Mouse (Mus musculus): ENCODE data around the gene Adpgk.

Gene Adpgk

GRCm38 (mm10) chr9:59290957-59291687 is at the start of gene Adpgk:
TSS of gene Adpgk (plus strand) at chr9:59291558.
- peak; percentile 100 for DNase-seq (ENCODE audit: low spot score)

- no peak for DNase-seq (ENCODE audit: low spot score)
Measured at GRCm38 (mm10) chr9:59245181-59245580, 46.2 kb upstream of the Adpgk start.

GRCm38 (mm10) chr9:59246456-59247029 is 44.8 kb upstream of the Adpgk start:
- no peak for DNase-seq (ENCODE audit: low spot score)

- DNase-seq (ENCODE audit: low spot score), result no peak
Measured at GRCm38 (mm10) chr9:59249359-59249758, 42.0 kb upstream of the Adpgk start.

- no peak for DNase-seq (ENCODE audit: low spot score)
Measured at GRCm38 (mm10) chr9:59250272-59250671, 41.1 kb upstream of the Adpgk start.

GRCm38 (mm10) chr9:59254716-59255421 is 36.5 kb upstream of the Adpgk start:
- DNase-seq (ENCODE audit: low spot score), result no peak

- DNase-seq (ENCODE audit: low spot score), result no peak
Measured at GRCm38 (mm10) chr9:59259806-59260454, 31.4 kb upstream of the Adpgk start.

GRCm38 (mm10) chr9:59266332-59266731 is 25.0 kb upstream of the Adpgk start:
- DNase-seq (ENCODE audit: low spot score), result peak; percentile 50

- peak; percentile 87 for DNase-seq (ENCODE audit: low spot score)
Measured at GRCm38 (mm10) chr9:59269728-59270127, 21.6 kb upstream of the Adpgk start.

GRCm38 (mm10) chr9:59271081-59271480 is 20.3 kb upstream of the Adpgk start:
- no peak for DNase-seq (ENCODE audit: low spot score)

GRCm38 (mm10) chr9:59271711-59272110 is 19.6 kb upstream of the Adpgk start:
- no peak for DNase-seq (ENCODE audit: low spot score)

- DNase-seq (ENCODE audit: low spot score), result no peak
Measured at GRCm38 (mm10) chr9:59273199-59273598, 18.2 kb upstream of the Adpgk start.

GRCm38 (mm10) chr9:59274846-59275455 is 16.4 kb upstream of the Adpgk start:
- no peak for DNase-seq (ENCODE audit: low spot score)

- DNase-seq (ENCODE audit: low spot score), result no peak
Measured at GRCm38 (mm10) chr9:59278199-59278598, 13.2 kb upstream of the Adpgk start.

GRCm38 (mm10) chr9:59278694-59279093 is 12.7 kb upstream of the Adpgk start:
- DNase-seq (ENCODE audit: low spot score), result no peak

- no peak for DNase-seq (ENCODE audit: low spot score)
Measured at GRCm38 (mm10) chr9:59280888-59281287, 10.5 kb upstream of the Adpgk start.

GRCm38 (mm10) chr9:59281871-59282682 is 9.3 kb upstream of the Adpgk start:
- peak; percentile 82 for DNase-seq (ENCODE audit: low spot score)

- DNase-seq (ENCODE audit: low spot score), result no peak
Measured at GRCm38 (mm10) chr9:59282683-59282986, 8.7 kb upstream of the Adpgk start.

- DNase-seq (ENCODE audit: low spot score), result no peak
Measured at GRCm38 (mm10) chr9:59285614-59286013, 5.7 kb upstream of the Adpgk start.

- DNase-seq (ENCODE audit: low spot score), result no peak
Measured at GRCm38 (mm10) chr9:59288058-59288457, 3.3 kb upstream of the Adpgk start.

- DNase-seq (ENCODE audit: low spot score), result peak; percentile 54
Measured at GRCm38 (mm10) chr9:59288685-59289410, 2.5 kb upstream of the Adpgk start.

All from embryo, embryonic 10 days (tissue).